Mouse (Mus musculus): ENCODE measurements around the gene Cux1. TPM values are rescaled to one million over a fixed set of nuclear protein-coding genes. Genes with fewer than 3 reads are reported as not detected.

The Cux1 gene
- polyA plus RNA-seq, 1 experiment from 2014 or later = 117 TPM

GRCm38 (mm10) chr5:136551571-136551970 lies 15.7 kb downstream of the Cux1 start:
- Histone ChIP-seq H3K4me2 (ENCODE audit: low read depth, low read length) (no peak overlapping the region), H3K9me3 (ENCODE audit: control insufficient read depth, low read length) (no peaks in the 10 kb centered on the region), H3K27ac (ENCODE audit: low read length) (peak overlapping the region; percentile 16; the same call in 1 of the 2 replicates), H3K9ac (ENCODE audit: low read length) (no peak overlapping the region), H3K36me3 (ENCODE audit: control insufficient read depth, insufficient read depth, low read length) (no peaks in the 10 kb centered on the region), H3K27me3 (ENCODE audit: control insufficient read depth, insufficient read depth, low read depth, low read length) (no peaks in the 10 kb centered on the region), H3K4me3 (ENCODE audit: low read length) (no peak overlapping the region), H3K4me1 (replicated peaks; ENCODE audit: control insufficient read depth, insufficient read depth, low read length) (peaks cover 47% of the 10 kb centered on the region)
- 44% methylated on average over 6 of the region's 6 CpGs for WGBS
- ATAC-seq (ENCODE audit: low read depth) = no peak

- H3K4me2 ChIP-seq (ENCODE audit: low read depth, low read length) = no peak overlapping the region
- H3K4me3 ChIP-seq (ENCODE audit: low read length) = no peak overlapping the region
- H3K36me3 ChIP-seq (ENCODE audit: control insufficient read depth, insufficient read depth, low read length) = no peaks in the 10 kb centered on the region
- H3K27me3 ChIP-seq (ENCODE audit: control insufficient read depth, insufficient read depth, low read depth, low read length) = no peaks in the 10 kb centered on the region
- peaks cover 45% of the 10 kb centered on the region for H3K4me1 ChIP-seq (replicated peaks; ENCODE audit: control insufficient read depth, insufficient read depth, low read length)
- no peaks in the 10 kb centered on the region for H3K9me3 ChIP-seq (ENCODE audit: control insufficient read depth, low read length)
- WGBS = 33% methylated on average over 2 of the region's 2 CpGs
- H3K27ac ChIP-seq (ENCODE audit: low read length) = no peak overlapping the region
- no peak for ATAC-seq (ENCODE audit: low read depth)
- no peak overlapping the region for H3K9ac ChIP-seq (ENCODE audit: low read length)
Measured at GRCm38 (mm10) chr5:136550726-136551125, 16.6 kb downstream of the Cux1 start.

DNA sequence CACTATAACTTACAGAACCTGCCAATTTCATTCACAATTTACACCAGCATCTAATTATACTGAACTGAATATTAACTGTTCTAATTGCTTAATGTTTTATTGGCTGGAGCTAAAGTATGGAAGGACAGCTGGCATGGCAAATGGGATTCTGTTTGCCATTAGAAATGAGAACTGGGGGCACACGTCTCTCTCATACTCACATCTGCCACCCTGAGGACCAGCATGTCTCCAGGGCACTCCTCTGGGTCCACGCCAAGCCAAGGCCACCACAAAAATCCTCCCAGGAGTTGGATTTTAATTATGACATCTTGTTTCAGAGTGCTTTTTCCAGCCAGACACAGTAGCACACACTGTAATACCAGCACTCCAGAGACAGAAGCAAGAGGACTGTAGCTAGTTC lies 18.5 kb downstream of the Cux1 start:
- 78% methylated on average over 2 of the region's 2 CpGs for WGBS
- Histone ChIP-seq H3K27ac (ENCODE audit: low read length) (no peak overlapping the region), H3K4me1 (replicated peaks; ENCODE audit: control insufficient read depth, insufficient read depth, low read length) (peaks cover 34% of the 10 kb centered on the region), H3K9ac (ENCODE audit: low read length) (no peak overlapping the region), H3K9me3 (ENCODE audit: control insufficient read depth, low read length) (no peaks in the 10 kb centered on the region), H3K27me3 (ENCODE audit: control insufficient read depth, insufficient read depth, low read depth, low read length) (no peaks in the 10 kb centered on the region), H3K4me2 (ENCODE audit: low read depth, low read length) (no peak overlapping the region), H3K36me3 (ENCODE audit: control insufficient read depth, insufficient read depth, low read length) (no peaks in the 10 kb centered on the region), H3K4me3 (ENCODE audit: low read length) (no peak overlapping the region)
- no peak for ATAC-seq (ENCODE audit: low read depth)

DNA sequence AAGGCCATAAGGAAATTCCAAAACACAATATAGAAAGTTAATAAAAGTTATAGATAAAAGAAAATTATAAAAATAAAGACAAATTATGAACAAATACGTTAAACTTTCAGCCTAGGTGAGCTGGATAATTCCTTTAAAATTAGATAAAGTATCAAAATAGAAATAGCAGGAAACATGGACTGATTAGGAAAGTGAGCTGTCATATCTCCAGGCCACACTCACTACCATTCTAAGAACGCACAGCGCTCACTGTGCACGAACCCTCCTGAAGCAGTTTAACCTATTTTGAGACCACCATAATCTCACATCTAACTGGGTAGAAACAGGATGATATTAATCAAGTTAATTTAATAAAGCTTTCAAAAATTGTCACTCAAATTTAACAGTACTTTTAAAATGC lies 22.2 kb downstream of the Cux1 start:
- no peaks in the 10 kb centered on the region for H3K27me3 ChIP-seq (ENCODE audit: control insufficient read depth, insufficient read depth, low read depth, low read length)
- no peak overlapping the region for H3K27ac ChIP-seq (ENCODE audit: low read length)
- no peak for ATAC-seq (ENCODE audit: low read depth)
- H3K4me3 ChIP-seq (ENCODE audit: low read length) = no peak overlapping the region
- 83% methylated on average over 4 of the region's 4 CpGs for WGBS
- no peaks in the 10 kb centered on the region for H3K9me3 ChIP-seq (ENCODE audit: control insufficient read depth, low read length)
- no peak overlapping the region for H3K4me2 ChIP-seq (ENCODE audit: low read depth, low read length)
- H3K9ac ChIP-seq (ENCODE audit: low read length) = no peak overlapping the region
- no peaks in the 10 kb centered on the region for H3K36me3 ChIP-seq (ENCODE audit: control insufficient read depth, insufficient read depth, low read length)
- peaks cover 21% of the 10 kb centered on the region for H3K4me1 ChIP-seq (replicated peaks; ENCODE audit: control insufficient read depth, insufficient read depth, low read length)

DNA sequence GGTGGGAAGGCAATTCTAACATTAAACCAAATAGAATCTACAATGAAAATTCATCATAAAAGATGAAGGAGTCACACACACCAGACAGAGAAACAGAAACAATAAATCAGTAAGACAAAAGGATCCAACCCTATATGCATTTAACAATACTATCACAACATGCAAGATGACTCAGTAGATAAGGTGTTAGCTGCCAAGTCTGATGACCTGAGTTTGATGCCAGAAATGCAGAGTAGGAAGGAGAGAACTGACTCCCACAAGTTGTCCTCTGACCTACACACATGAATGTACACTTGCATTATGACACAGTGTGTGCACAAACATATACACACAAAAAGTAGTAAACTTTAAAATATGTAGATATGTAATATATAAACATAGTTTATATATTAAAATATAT lies 24.1 kb downstream of the Cux1 start:
- no peak overlapping the region for H3K27ac ChIP-seq (ENCODE audit: low read length)
- no peaks in the 10 kb centered on the region for H3K9me3 ChIP-seq (ENCODE audit: control insufficient read depth, low read length)
- H3K27me3 ChIP-seq (ENCODE audit: control insufficient read depth, insufficient read depth, low read depth, low read length) = no peaks in the 10 kb centered on the region
- H3K4me2 ChIP-seq (ENCODE audit: low read depth, low read length) = no peak overlapping the region
- no peaks in the 10 kb centered on the region for H3K36me3 ChIP-seq (ENCODE audit: control insufficient read depth, insufficient read depth, low read length)
- ATAC-seq (ENCODE audit: low read depth) = no peak
- no peak overlapping the region for H3K4me3 ChIP-seq (ENCODE audit: low read length)
- H3K4me1 ChIP-seq (replicated peaks; ENCODE audit: control insufficient read depth, insufficient read depth, low read length) = peaks cover 24% of the 10 kb centered on the region
- no peak overlapping the region for H3K9ac ChIP-seq (ENCODE audit: low read length)

DNA sequence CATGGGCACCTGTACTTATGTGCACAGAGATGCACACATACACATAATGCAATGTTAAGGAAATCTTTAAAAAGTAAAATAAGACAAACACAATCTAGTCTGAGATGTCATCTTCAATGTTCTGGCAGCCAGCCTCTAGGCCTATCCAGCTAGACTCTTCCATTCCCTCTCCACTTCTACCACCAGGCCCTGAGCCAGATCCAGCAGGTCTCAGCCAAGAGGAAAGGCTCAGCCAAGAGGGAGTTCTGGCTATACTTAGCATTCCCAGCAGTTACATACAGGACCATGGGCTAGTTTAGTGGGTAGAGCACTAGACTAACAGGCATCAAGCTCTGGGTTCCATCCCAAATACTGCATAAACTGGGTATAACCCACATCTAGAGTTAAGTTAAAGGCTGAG lies 26.3 kb downstream of the Cux1 start:
- Histone ChIP-seq H3K9ac (ENCODE audit: low read length) (no peak overlapping the region), H3K27me3 (ENCODE audit: control insufficient read depth, insufficient read depth, low read depth, low read length) (no peaks in the 10 kb centered on the region), H3K4me1 (replicated peaks; ENCODE audit: control insufficient read depth, insufficient read depth, low read length) (peaks cover 29% of the 10 kb centered on the region), H3K9me3 (ENCODE audit: control insufficient read depth, low read length) (no peaks in the 10 kb centered on the region), H3K36me3 (ENCODE audit: control insufficient read depth, insufficient read depth, low read length) (no peaks in the 10 kb centered on the region), H3K4me2 (ENCODE audit: low read depth, low read length) (no peak overlapping the region), H3K4me3 (ENCODE audit: low read length) (no peak overlapping the region), H3K27ac (ENCODE audit: low read length) (peak overlapping the region; percentile 31; the same call in 1 of the 2 replicates)
- ATAC-seq (ENCODE audit: low read depth) = peak; percentile 72

DNA sequence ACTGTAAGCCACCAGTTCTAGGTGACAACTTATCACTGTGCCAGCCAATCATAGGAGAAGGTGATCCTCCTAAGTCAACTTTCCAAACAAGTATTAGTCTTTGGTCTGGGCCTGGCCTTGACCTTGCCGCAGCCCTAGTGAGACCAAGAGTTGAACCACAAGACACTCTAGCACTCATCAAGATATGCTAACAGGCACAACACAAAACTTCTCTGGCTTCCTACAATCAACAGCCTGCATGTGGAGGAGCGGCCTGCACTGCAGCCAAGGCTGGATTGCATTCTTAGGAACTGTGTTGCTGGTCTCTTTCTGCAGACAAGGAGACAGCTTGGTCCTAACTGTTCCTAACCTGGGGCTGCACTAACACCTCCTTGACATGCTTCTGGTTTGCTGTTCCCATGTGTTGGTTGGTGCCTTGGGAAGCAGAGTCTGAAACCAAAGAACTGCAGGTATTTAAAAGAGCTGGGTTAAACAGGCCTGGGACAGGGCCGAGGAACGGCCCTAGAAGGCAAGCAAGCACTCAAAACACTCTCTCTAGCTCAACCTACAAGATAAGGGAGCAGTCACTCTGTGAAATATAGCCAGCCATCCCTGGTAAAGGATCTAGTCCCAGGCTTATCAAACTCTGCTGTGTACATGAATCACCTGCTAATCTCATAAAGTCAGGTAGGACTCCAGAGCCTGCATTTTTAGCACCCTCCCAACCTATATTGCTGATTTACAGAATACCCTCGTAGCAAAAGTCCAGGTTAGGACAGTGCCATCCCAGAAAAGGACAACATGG lies 27.0 kb downstream of the Cux1 start:
- no peaks in the 10 kb centered on the region for H3K9me3 ChIP-seq (ENCODE audit: control insufficient read depth, low read length)
- H3K4me1 ChIP-seq (replicated peaks; ENCODE audit: control insufficient read depth, insufficient read depth, low read length) = peaks cover 32% of the 10 kb centered on the region
- ATAC-seq (ENCODE audit: low read depth) = no peak
- no peaks in the 10 kb centered on the region for H3K27me3 ChIP-seq (ENCODE audit: control insufficient read depth, insufficient read depth, low read depth, low read length)
- no peak overlapping the region for H3K4me2 ChIP-seq (ENCODE audit: low read depth, low read length)
- H3K4me3 ChIP-seq (ENCODE audit: low read length) = no peak overlapping the region
- H3K9ac ChIP-seq (ENCODE audit: low read length) = no peak overlapping the region
- WGBS = 62% methylated on average over 5 of the region's 5 CpGs
- H3K36me3 ChIP-seq (ENCODE audit: control insufficient read depth, insufficient read depth, low read length) = no peaks in the 10 kb centered on the region
- H3K27ac ChIP-seq (ENCODE audit: low read length) = peak overlapping the region; percentile 31

GRCm38 (mm10) chr5:136536753-136537152 lies 30.5 kb downstream of the Cux1 start:
- ATAC-seq (ENCODE audit: low read depth) = no peak
- peaks cover 56% of the 10 kb centered on the region for H3K4me1 ChIP-seq (replicated peaks; ENCODE audit: control insufficient read depth, insufficient read depth, low read length)
- H3K4me3 ChIP-seq (ENCODE audit: low read length) = no peak overlapping the region

DNA sequence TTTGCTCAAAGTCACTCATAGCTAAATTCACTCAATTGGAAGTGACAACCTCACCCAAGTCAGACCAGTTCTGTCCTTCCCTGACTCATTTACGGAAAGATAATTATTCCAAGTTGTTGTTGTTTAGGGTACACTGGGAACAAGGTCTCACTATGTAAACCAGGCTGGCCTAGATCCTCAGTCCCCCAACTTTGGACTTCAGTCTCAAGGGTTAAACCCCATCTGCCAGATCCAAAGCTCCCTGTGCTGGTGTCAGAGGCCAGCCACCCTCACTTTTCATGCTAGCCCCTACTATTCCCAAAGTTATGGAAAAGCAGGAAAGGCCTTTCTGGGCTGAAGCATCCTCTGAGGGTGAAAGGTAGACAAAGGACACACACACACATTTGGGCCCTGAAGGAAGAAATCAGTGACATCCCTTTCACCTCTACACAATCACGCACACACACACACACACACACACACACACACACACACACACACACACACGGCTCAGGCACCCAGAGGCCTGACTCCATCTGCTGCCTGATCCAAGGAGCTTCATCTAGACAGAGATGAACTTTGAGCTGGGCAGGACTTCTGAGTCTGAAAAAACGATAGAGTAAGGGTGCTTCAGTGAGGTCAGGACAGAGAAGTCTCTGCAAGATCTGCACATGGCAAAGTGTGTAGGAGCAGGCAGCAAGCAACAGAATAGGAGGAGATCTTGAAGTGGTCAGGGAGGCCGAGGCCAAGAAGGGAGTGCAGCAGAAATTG lies 31.1 kb downstream of the Cux1 start:
- peaks cover 59% of the 10 kb centered on the region for H3K4me1 ChIP-seq (replicated peaks; ENCODE audit: control insufficient read depth, insufficient read depth, low read length)
- no peak for ATAC-seq (ENCODE audit: low read depth)
- WGBS = 56% methylated on average over 5 of the region's 5 CpGs

More at GRCm38 (mm10) chr5:136536753-136537152, 30.5 kb downstream of the Cux1 start:
- Histone ChIP-seq H3K9me3 (ENCODE audit: control insufficient read depth, low read length) (no peaks in the 10 kb centered on the region), H3K9ac (ENCODE audit: low read length) (no peak overlapping the region), H3K27ac (ENCODE audit: low read length) (no peak overlapping the region), H3K27me3 (ENCODE audit: control insufficient read depth, insufficient read depth, low read depth, low read length) (no peaks in the 10 kb centered on the region), H3K36me3 (ENCODE audit: control insufficient read depth, insufficient read depth, low read length) (no peaks in the 10 kb centered on the region), H3K4me2 (ENCODE audit: low read depth, low read length) (no peak overlapping the region)
- 84% methylated on average over 4 of the region's 4 CpGs for WGBS

More for the DNA sequence above, 31.1 kb downstream of the Cux1 start:
- H3K4me3 ChIP-seq (ENCODE audit: low read length) = no peak overlapping the region
- H3K27ac ChIP-seq (ENCODE audit: low read length) = no peak overlapping the region
- H3K36me3 ChIP-seq (ENCODE audit: control insufficient read depth, insufficient read depth, low read length) = no peaks in the 10 kb centered on the region
- H3K27me3 ChIP-seq (ENCODE audit: control insufficient read depth, insufficient read depth, low read depth, low read length) = no peaks in the 10 kb centered on the region
- no peaks in the 10 kb centered on the region for H3K9me3 ChIP-seq (ENCODE audit: control insufficient read depth, low read length)
- H3K9ac ChIP-seq (ENCODE audit: low read length) = no peak overlapping the region
- no peak overlapping the region for H3K4me2 ChIP-seq (ENCODE audit: low read depth, low read length)

Measured in lung, embryonic 16.5 days (tissue).